Mouse (Mus musculus): ENCODE results near the gene Hoxd8. TPM values are rescaled to one million over a fixed set of nuclear protein-coding genes. Genes with fewer than 3 reads are reported as not detected.

Gene Hoxd8
- total RNA-seq, 1 experiment from 2014 or later: not detected

GRCm38 (mm10) chr2:74745540-74746297 is 41.3 kb downstream of the Hoxd8 start:
- no peak for ATAC-seq (replicated peaks; ENCODE audit: low read depth, poor library complexity, severe bottlenecking)

- ATAC-seq (replicated peaks; ENCODE audit: low read depth, poor library complexity, severe bottlenecking): no peak
Observed at GRCm38 (mm10) chr2:74746298-74746921, 42.0 kb downstream of the Hoxd8 start.

- no peak for ATAC-seq (replicated peaks; ENCODE audit: low read depth, poor library complexity, severe bottlenecking)
Observed at GRCm38 (mm10) chr2:74747006-74747405, 42.6 kb downstream of the Hoxd8 start.

GRCm38 (mm10) chr2:74747661-74748141 is 43.3 kb downstream of the Hoxd8 start:
- no peak for ATAC-seq (replicated peaks; ENCODE audit: low read depth, poor library complexity, severe bottlenecking)

- no peak for ATAC-seq (replicated peaks; ENCODE audit: low read depth, poor library complexity, severe bottlenecking)
Observed at GRCm38 (mm10) chr2:74748436-74748995, 44.1 kb downstream of the Hoxd8 start.

GRCm38 (mm10) chr2:74749337-74750121 is 45.1 kb downstream of the Hoxd8 start:
- ATAC-seq (replicated peaks; ENCODE audit: low read depth, poor library complexity, severe bottlenecking): peak; percentile 57

- no peak for ATAC-seq (replicated peaks; ENCODE audit: low read depth, poor library complexity, severe bottlenecking)
Observed at GRCm38 (mm10) chr2:74750731-74751250, 46.4 kb downstream of the Hoxd8 start.

- no peak for ATAC-seq (replicated peaks; ENCODE audit: low read depth, poor library complexity, severe bottlenecking)
Observed at GRCm38 (mm10) chr2:74751861-74752260, 47.4 kb downstream of the Hoxd8 start.

GRCm38 (mm10) chr2:74752431-74753174 is 48.2 kb downstream of the Hoxd8 start:
- no peak for ATAC-seq (replicated peaks; ENCODE audit: low read depth, poor library complexity, severe bottlenecking)

- ATAC-seq (replicated peaks; ENCODE audit: low read depth, poor library complexity, severe bottlenecking): 0 out of 2 replicates have a peak, but pooled peaks have one; percentile 23
Observed at GRCm38 (mm10) chr2:74753175-74753523, 48.7 kb downstream of the Hoxd8 start.

- ATAC-seq (replicated peaks; ENCODE audit: low read depth, poor library complexity, severe bottlenecking): no peak
Observed at GRCm38 (mm10) chr2:74753711-74754110, 49.3 kb downstream of the Hoxd8 start.

Other genes with a start within 250 kb of the Hoxd8 start
- 44.5 and 49.9 TPM in 2 replicates for gene Lnpk, start 125.2 kb upstream of the Hoxd8 start, total RNA-seq (2017)
- gene Evx2, start 45.1 kb upstream of the Hoxd8 start, total RNA-seq (2017): not detected in 2 replicates
- not detected in 2 replicates for gene Hoxd13, start 36.3 kb upstream of the Hoxd8 start, total RNA-seq (2017)
- gene Hoxd12, start 29.6 kb upstream of the Hoxd8 start, total RNA-seq (2017): not detected in 2 replicates
- gene Hoxd11, start 25.1 kb upstream of the Hoxd8 start, total RNA-seq (2017): not detected in 2 replicates
- not detected in 2 replicates for gene Hoxd10, start 12.7 kb upstream of the Hoxd8 start, total RNA-seq (2017)
- gene Hoxd9, start 6.9 kb upstream of the Hoxd8 start, total RNA-seq (2017): not detected in 2 replicates
- not detected in 2 replicates for gene Hoxd3, start 7.3 kb downstream of the Hoxd8 start, total RNA-seq (2017)
- not detected in 2 replicates for gene Hoxd4, start 7.3 kb downstream of the Hoxd8 start, total RNA-seq (2017)
- not detected in 2 replicates for gene Gm28230, start 22.1 kb downstream of the Hoxd8 start, total RNA-seq (2017)
- not detected in 2 replicates for gene Hoxd1, start 58.4 kb downstream of the Hoxd8 start, total RNA-seq (2017)
- gene Mtx2, start 121.2 kb downstream of the Hoxd8 start, total RNA-seq (2017): 27.6 and 28.7 TPM in 2 replicates